Mouse (Mus musculus): Measurements from ENCODE around the gene Pappa. TPM values are rescaled to one million over a fixed set of nuclear protein-coding genes. Genes with fewer than 3 reads are reported as not detected.

Pappa gene
- total and polyA plus RNA-seq, 2 experiments from 2014 or later: 0.75 to 4.3 TPM

DNA sequence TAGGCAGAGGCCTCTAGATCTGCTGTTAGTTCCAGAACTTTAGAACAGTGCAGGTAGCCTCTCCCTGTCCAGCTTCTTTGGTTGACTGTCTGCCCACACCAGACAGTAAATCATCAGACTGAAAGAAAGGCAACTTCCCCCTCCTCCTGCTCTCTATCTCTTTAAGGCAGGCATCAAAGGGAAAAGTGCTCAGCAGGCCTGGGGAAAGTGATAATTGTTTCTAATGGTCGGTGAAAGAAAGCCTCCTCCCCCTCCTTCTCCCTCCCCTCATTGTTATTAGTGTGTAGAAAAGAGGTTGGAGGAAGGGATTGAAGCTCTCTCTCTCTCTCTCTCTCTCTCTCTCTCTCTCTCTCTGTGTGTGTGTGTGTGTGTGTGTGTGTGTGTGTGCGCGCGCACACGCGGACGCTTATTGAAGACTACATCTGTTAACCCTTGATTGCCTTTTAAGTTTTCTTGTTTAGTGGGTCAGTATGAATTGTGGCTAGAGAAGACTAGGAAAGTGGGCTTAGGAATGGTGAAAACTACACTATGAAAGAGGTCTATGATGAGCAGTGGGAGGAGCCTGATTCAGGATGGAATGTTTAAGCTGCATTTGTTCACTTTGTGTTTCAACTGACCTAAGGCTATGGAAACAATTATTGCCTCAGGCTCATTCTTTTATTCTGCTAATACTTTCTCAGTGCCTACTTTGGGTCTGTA, 156.2 kb downstream of the Pappa start:
- Histone ChIP-seq H3K27me3 (ENCODE audit: insufficient read depth, low read length) (no peaks in the 10 kb centered on the region), H3K4me1 (ENCODE audit: insufficient read depth, low read length) (no peaks in the 10 kb centered on the region), H3K9me3 (ENCODE audit: low read length) (no peaks in the 10 kb centered on the region), H3K27ac (no peak overlapping the region), H3K9ac (replicated peaks; ENCODE audit: low read length) (no peak overlapping the region), H3K36me3 (ENCODE audit: insufficient read depth, low read length) (no peaks in the 10 kb centered on the region), H3K4me2 (ENCODE audit: low read depth, low read length) (no peak overlapping the region), H3K4me3 (ENCODE audit: low read length) (no peak overlapping the region)
- ATAC-seq: peak; percentile 45; the same call in 1 of the 2 replicates
- 5% methylated on average over 7 of the region's 7 CpGs for WGBS
- peak; percentile 41 for DNase-seq (ENCODE audit: low spot score)
- no peak for TF ChIP-seq CTCF (IDR thresholded peaks at IDR 0.05; ENCODE audit: low read depth)

DNA sequence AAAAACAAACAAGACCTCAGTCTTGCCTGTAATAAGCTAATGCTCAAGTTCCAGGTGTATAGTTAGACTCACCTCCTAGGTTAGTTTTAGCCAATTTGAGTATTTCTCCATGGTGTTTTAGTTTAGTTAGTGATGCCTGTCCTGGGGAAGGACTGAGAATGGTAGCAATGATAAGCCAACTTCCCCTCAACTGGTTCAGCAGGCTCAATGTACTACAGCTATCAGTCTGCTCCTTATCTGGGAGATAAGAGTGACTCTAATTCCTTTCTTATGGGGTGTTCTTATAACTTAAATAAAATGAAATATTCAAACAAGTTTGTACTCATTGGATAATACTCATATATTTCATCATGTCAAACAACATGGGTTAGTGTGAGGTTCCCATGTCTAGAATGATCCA, 156.9 kb downstream of the Pappa start:
- H3K9ac ChIP-seq (replicated peaks; ENCODE audit: low read length): no peak overlapping the region
- ATAC-seq: no peak
- no peaks in the 10 kb centered on the region for H3K36me3 ChIP-seq (ENCODE audit: insufficient read depth, low read length)
- H3K4me1 ChIP-seq (ENCODE audit: insufficient read depth, low read length): no peaks in the 10 kb centered on the region
- H3K4me2 ChIP-seq (ENCODE audit: low read depth, low read length): no peak overlapping the region
- H3K4me3 ChIP-seq (ENCODE audit: low read length): no peak overlapping the region
- no peak overlapping the region for H3K27ac ChIP-seq
- H3K27me3 ChIP-seq (ENCODE audit: insufficient read depth, low read length): no peaks in the 10 kb centered on the region
- DNase-seq (ENCODE audit: low spot score): no peak
- no peaks in the 10 kb centered on the region for H3K9me3 ChIP-seq (ENCODE audit: low read length)
- no peak for TF ChIP-seq CTCF (IDR thresholded peaks at IDR 0.05; ENCODE audit: low read depth)

GRCm38 (mm10) chr4:65283611-65284010, 159.6 kb downstream of the Pappa start:
- Histone ChIP-seq H3K27me3 (ENCODE audit: insufficient read depth, low read length) (no peaks in the 10 kb centered on the region), H3K9me3 (ENCODE audit: low read length) (no peaks in the 10 kb centered on the region), H3K27ac (no peak overlapping the region), H3K4me3 (ENCODE audit: low read length) (no peak overlapping the region), H3K4me1 (ENCODE audit: insufficient read depth, low read length) (no peaks in the 10 kb centered on the region), H3K9ac (replicated peaks; ENCODE audit: low read length) (no peak overlapping the region), H3K4me2 (ENCODE audit: low read depth, low read length) (no peak overlapping the region), H3K36me3 (ENCODE audit: insufficient read depth, low read length) (no peaks in the 10 kb centered on the region)
- ATAC-seq: no peak
- no peak for TF ChIP-seq CTCF (IDR thresholded peaks at IDR 0.05; ENCODE audit: low read depth)
- DNase-seq (ENCODE audit: low spot score): no peak
- WGBS: 87% methylated on average over 2 of the region's 2 CpGs

DNA sequence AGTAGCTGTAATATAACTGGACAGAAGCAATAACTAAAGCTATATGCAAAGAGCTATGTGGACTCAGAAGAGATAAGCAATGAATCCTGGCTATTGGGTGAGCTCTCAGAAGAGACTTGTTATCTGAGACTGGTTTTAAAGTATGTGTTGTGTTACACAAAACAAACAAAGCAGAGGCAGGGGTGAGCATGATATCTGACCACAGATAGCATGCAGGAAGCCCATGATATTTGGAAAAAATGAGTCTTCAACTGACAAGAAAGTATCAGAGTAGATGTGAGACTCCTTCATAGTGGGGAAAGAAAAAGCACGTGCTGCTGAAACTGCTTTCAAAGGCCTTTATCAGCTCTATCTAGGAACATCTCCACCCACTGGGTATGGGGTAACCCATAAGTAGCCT, 161.2 kb downstream of the Pappa start:
- Histone ChIP-seq H3K4me1 (ENCODE audit: insufficient read depth, low read length) (no peaks in the 10 kb centered on the region), H3K27me3 (ENCODE audit: insufficient read depth, low read length) (no peaks in the 10 kb centered on the region), H3K4me3 (ENCODE audit: low read length) (no peak overlapping the region), H3K36me3 (ENCODE audit: insufficient read depth, low read length) (no peaks in the 10 kb centered on the region), H3K9ac (replicated peaks; ENCODE audit: low read length) (no peak overlapping the region), H3K27ac (no peak overlapping the region), H3K9me3 (ENCODE audit: low read length) (no peaks in the 10 kb centered on the region), H3K4me2 (ENCODE audit: low read depth, low read length) (no peak overlapping the region)
- DNase-seq (ENCODE audit: low spot score) (no peak), ATAC-seq (no peak)
- TF ChIP-seq CTCF (IDR thresholded peaks at IDR 0.05; ENCODE audit: low read depth): no peak
- 74% methylated on average over 1 of the region's 1 CpGs for WGBS

DNA sequence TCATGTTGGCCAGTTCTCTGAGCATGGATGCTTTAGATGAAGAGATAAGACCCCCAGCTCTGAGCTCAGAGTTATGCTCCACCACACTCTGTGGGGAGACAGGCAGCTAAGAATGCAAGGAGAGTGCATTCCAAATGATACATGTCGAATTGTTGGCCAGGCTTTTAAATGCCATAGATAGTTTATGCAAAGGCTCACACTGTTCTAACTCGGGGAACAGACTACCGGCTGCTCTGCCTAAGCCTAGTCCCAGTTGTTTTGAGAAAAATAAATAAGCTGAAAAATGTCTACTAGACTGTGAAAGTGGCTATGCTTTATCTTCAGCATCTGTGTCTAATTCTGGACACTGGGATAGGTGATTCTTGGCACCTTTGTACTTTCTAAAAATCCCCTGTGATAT, 165.3 kb downstream of the Pappa start:
- ATAC-seq: no peak

GRCm38 (mm10) chr4:65295741-65296140, 171.8 kb downstream of the Pappa start:
- no peak overlapping the region for H3K4me3 ChIP-seq (ENCODE audit: low read length)
- no peak for DNase-seq (ENCODE audit: low spot score)
- H3K4me2 ChIP-seq (ENCODE audit: low read depth, low read length): no peak overlapping the region
- no peaks in the 10 kb centered on the region for H3K36me3 ChIP-seq (ENCODE audit: insufficient read depth, low read length)
- H3K27me3 ChIP-seq (ENCODE audit: insufficient read depth, low read length): no peaks in the 10 kb centered on the region
- H3K4me1 ChIP-seq (ENCODE audit: insufficient read depth, low read length): no peaks in the 10 kb centered on the region
- H3K27ac ChIP-seq: no peak overlapping the region
- no peak overlapping the region for H3K9ac ChIP-seq (replicated peaks; ENCODE audit: low read length)
- no peak for TF ChIP-seq CTCF (IDR thresholded peaks at IDR 0.05; ENCODE audit: low read depth)
- 63% methylated on average over 1 of the region's 1 CpGs for WGBS
- no peaks in the 10 kb centered on the region for H3K9me3 ChIP-seq (ENCODE audit: low read length)
- no peak for ATAC-seq

More for the DNA sequence above, 165.3 kb downstream of the Pappa start:
- H3K36me3 ChIP-seq (ENCODE audit: insufficient read depth, low read length): no peaks in the 10 kb centered on the region
- WGBS: 34% methylated on average over 3 of the region's 3 CpGs
- DNase-seq (ENCODE audit: low spot score): no peak
- H3K9me3 ChIP-seq (ENCODE audit: low read length): no peaks in the 10 kb centered on the region
- no peak overlapping the region for H3K27ac ChIP-seq
- H3K9ac ChIP-seq (replicated peaks; ENCODE audit: low read length): no peak overlapping the region
- no peak for TF ChIP-seq CTCF (IDR thresholded peaks at IDR 0.05; ENCODE audit: low read depth)
- no peaks in the 10 kb centered on the region for H3K4me1 ChIP-seq (ENCODE audit: insufficient read depth, low read length)
- H3K27me3 ChIP-seq (ENCODE audit: insufficient read depth, low read length): no peaks in the 10 kb centered on the region
- no peak overlapping the region for H3K4me3 ChIP-seq (ENCODE audit: low read length)
- H3K4me2 ChIP-seq (ENCODE audit: low read depth, low read length): no peak overlapping the region

DNA sequence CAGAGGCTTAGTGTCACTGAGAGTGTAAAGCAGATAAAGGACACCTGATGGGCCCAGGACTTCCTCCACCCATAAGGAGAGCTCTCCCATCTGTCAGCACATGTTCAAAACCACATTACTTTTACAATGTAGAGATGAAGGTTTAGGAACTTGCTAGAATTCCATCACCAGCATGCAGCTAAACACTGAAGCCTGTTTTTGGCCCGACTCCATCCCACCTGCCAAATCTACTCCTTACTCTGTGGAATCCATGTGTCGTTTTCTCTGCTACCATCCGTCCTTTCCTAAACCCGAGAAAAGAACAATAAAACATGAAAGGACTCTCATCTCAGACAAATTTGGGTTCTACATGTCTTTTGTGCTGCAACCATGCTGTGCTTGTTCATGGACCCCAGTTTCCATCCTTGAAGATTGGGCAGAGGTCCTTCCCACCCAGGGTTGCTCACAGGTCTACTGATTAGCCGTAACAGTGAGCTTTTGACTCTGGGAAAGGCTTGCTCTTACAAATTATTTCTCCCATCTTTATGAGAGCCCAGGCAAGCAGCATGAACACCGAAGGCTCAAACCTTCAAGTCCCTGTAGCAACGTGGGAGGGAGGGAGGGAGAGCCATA, 172.5 kb downstream of the Pappa start:
- WGBS: 25% methylated on average over 7 of the region's 7 CpGs

More for the DNA sequence above, 172.5 kb downstream of the Pappa start:
- Histone ChIP-seq H3K4me3 (ENCODE audit: low read length) (no peak overlapping the region), H3K9ac (replicated peaks; ENCODE audit: low read length) (no peak overlapping the region), H3K36me3 (ENCODE audit: insufficient read depth, low read length) (no peaks in the 10 kb centered on the region), H3K4me1 (ENCODE audit: insufficient read depth, low read length) (no peaks in the 10 kb centered on the region), H3K4me2 (ENCODE audit: low read depth, low read length) (no peak overlapping the region), H3K27ac (no peak overlapping the region), H3K9me3 (ENCODE audit: low read length) (no peaks in the 10 kb centered on the region), H3K27me3 (ENCODE audit: insufficient read depth, low read length) (no peaks in the 10 kb centered on the region)
- ATAC-seq: 0 out of 2 replicates have a peak, but pooled peaks have one; percentile 2
- no peak for DNase-seq (ENCODE audit: low spot score)
- TF ChIP-seq CTCF (IDR thresholded peaks at IDR 0.05; ENCODE audit: low read depth): no peak

All from hindbrain, postnatal 0 days (tissue).